ENCODE assay signal across 8 mouse cellular contexts in the genomic region with DNA sequence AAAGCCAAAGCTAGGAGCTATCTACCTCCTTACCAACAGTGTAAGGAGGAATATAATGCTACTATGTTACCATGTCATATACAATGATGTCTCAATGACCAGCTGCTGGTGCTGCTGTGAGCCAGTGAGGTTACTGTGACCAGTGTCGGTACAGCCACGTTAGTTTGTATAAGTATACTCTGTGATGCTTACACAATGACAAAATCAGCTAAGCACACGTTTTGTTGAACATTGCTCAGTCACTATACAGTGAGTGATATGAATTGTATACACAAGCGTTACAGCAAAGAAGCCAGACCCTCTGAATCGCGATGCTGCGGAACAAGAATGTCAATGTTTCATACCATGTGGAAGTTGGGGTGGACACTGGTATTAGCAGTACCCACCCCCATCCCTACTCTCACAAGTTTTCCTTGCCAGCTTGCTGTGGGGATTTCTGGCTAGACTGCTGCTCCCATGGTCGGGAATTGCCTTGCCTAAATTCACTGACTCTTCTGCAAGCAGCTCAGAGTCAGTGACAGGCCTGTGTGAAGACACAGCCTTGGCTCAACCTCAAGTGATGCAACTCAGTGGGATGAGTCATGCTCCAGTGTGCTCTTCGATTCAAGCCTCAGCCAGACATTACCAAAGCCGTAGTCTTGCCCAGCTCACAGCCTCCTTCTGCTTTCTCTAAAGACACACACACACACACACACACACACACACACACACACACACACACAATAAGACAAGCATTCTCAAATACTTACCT.
DNase-seq lines count a peak whose midpoint lies in the region; ATAC-seq lines count a peak whose summit lies in the region.

No protein-coding gene starts in this region.

- WGBS in hindbrain, embryonic 11.5 days, result 87% methylated on average over 10 of the region's 10 CpGs

- H3K9ac ChIP-seq in hindbrain, embryonic 11.5 days (ENCODE audit: low read depth, low read length), result no peak overlapping the region

- no peak overlapping the region for H3K27ac ChIP-seq in hindbrain, embryonic 11.5 days (ENCODE audit: low read depth, low read length)

- H3K9me3 ChIP-seq in hindbrain, embryonic 11.5 days (ENCODE audit: control insufficient read depth, low read length), result no peaks in the 10 kb centered on the region

- H3K4me3 ChIP-seq in hindbrain, embryonic 11.5 days (ENCODE audit: low read depth, low read length), result no peak overlapping the region

- no peaks in the 10 kb centered on the region for H3K27me3 ChIP-seq in hindbrain, embryonic 11.5 days (ENCODE audit: control insufficient read depth, insufficient read depth, low read length)

- no peaks in the 10 kb centered on the region for H3K4me1 ChIP-seq in hindbrain, embryonic 11.5 days (replicated peaks; ENCODE audit: control insufficient read depth, insufficient read depth, low read length)

- no peak overlapping the region for H3K4me2 ChIP-seq in hindbrain, embryonic 11.5 days (replicated peaks; ENCODE audit: low read depth, low read length)

- peak; percentile 97 for ATAC-seq in megakaryocyte, adult 5-6 weeks (ENCODE audit: poor library complexity, severe bottlenecking)
- no peak for ATAC-seq in hindbrain, embryonic 11.5 days (ENCODE audit: low FRiP score)

- H3K36me3 ChIP-seq in hindbrain, embryonic 11.5 days (ENCODE audit: control insufficient read depth, insufficient read depth, low read length), result no peaks in the 10 kb centered on the region

- peak; percentile 31 for DNase-seq in layer of hippocampus, adult 11-12 months (ENCODE audit: low spot score)
- no peak for DNase-seq in layer of hippocampus, postnatal 10 days (ENCODE audit: low spot score in 2 of 2)
- DNase-seq in brain, adult 2 months (ENCODE audit: low read depth, low spot score), result peak; percentile 94
- peak; percentile 83 for DNase-seq in gastrocnemius, postnatal 25 days
- peak; percentile 21 for DNase-seq in left cerebral cortex, adult 11 months (ENCODE audit: low spot score)
- DNase-seq in retina, embryonic 14.5 days (ENCODE audit: low spot score), result no peak
- no peak for DNase-seq in hindbrain, embryonic 11.5 days (ENCODE audit: low spot score)

Comparison
In these comparisons a context has a peak if more than half of its experiments do, and no peak if none do; other contexts are left out.
1. DNase-seq: peak in layer of hippocampus, adult 11-12 months (single experiment), brain, adult 2 months (single experiment), gastrocnemius, postnatal 25 days (single experiment) and left cerebral cortex, adult 11 months (single experiment); none in layer of hippocampus, postnatal 10 days (0 of 2), retina, embryonic 14.5 days (single experiment) and hindbrain, embryonic 11.5 days (single experiment).